Mouse (Mus musculus): ENCODE data around the gene Megf9. TPM values are rescaled to one million over a fixed set of nuclear protein-coding genes. Genes with fewer than 3 reads are reported as not detected.

The Megf9 gene
- polyA plus RNA-seq, 1 experiment from 2014 or later: 26.1 TPM

DNA sequence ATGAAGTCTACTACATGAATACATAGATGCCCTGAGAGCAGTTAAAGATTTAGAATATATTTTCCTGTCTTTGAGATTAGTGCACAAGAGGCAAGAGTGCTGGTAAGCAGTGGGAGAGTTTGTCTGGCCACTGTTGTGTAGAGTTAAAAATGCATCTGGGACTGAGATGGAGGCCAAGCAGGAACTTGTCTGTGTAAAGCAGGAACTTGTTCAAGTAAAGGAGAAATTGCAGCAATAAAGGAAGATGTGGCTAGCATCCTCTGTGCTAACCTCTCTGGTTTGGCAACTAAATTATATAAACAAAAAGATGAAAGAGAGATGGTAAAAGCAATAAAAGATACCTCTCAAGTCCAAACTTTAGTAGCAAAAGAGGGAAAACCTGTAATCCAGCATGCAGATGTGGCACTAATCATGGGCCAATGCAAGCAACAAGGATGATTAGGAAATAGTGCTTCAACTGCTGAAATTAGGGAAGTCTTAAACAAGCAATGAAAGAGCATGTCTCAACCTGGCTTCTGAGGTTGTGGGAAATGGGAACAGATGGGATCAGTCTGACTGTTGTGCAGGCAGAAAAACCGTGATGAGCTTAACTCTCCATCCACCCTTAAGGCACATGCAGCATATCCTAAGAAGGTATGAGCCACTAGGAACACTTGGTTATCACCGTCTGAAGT is 11.2 kb upstream of the Megf9 start:
- H3K36me3 ChIP-seq (ENCODE audit: control insufficient read depth, insufficient read depth, low read length): no peaks in the 10 kb centered on the region
- no peaks in the 10 kb centered on the region for H3K9me3 ChIP-seq (replicated peaks; ENCODE audit: control insufficient read depth, low read length, poor library complexity, severe bottlenecking)
- no peak overlapping the region for H3K9ac ChIP-seq (ENCODE audit: low read depth, low read length)
- H3K27ac ChIP-seq (ENCODE audit: low read length): no peak overlapping the region
- no peak overlapping the region for H3K4me2 ChIP-seq (ENCODE audit: low read length)
- 79% methylated on average over 2 of the region's 2 CpGs for WGBS
- H3K4me1 ChIP-seq (ENCODE audit: control insufficient read depth, insufficient read depth, low read length): no peaks in the 10 kb centered on the region
- no peak overlapping the region for H3K4me3 ChIP-seq (ENCODE audit: low read depth, low read length)
- no peak for ATAC-seq
- no peaks in the 10 kb centered on the region for H3K27me3 ChIP-seq (ENCODE audit: control insufficient read depth, insufficient read depth, low read depth, low read length)

DNA sequence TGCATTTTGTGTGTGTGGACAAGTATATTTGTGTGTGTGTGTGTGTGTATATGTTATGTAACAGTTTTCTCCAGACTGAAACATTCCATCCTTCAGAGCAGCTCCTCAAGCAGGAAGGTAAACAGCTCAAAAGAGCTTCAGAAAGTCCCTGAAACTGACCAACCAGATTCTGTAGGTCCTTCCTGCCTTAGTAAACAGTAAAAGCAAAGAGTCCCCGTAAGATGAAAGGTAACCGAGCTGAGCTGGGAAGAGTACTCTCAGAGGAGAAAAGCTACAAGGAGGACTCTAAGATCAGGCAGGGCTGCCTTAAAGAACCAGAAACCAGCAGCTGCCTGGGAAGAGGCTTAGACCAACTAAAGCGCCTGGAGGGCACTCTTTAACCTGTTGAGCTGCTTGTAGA is 9.6 kb upstream of the Megf9 start:
- Histone ChIP-seq H3K36me3 (ENCODE audit: control insufficient read depth, insufficient read depth, low read length) (no peaks in the 10 kb centered on the region), H3K27me3 (ENCODE audit: control insufficient read depth, insufficient read depth, low read depth, low read length) (no peaks in the 10 kb centered on the region), H3K9me3 (replicated peaks; ENCODE audit: control insufficient read depth, low read length, poor library complexity, severe bottlenecking) (no peaks in the 10 kb centered on the region), H3K4me3 (ENCODE audit: low read depth, low read length) (no peak overlapping the region), H3K27ac (ENCODE audit: low read length) (no peak overlapping the region), H3K4me2 (ENCODE audit: low read length) (no peak overlapping the region), H3K9ac (ENCODE audit: low read depth, low read length) (no peak overlapping the region), H3K4me1 (ENCODE audit: control insufficient read depth, insufficient read depth, low read length) (no peaks in the 10 kb centered on the region)
- WGBS: 67% methylated on average over 3 of the region's 3 CpGs
- no peak for ATAC-seq

DNA sequence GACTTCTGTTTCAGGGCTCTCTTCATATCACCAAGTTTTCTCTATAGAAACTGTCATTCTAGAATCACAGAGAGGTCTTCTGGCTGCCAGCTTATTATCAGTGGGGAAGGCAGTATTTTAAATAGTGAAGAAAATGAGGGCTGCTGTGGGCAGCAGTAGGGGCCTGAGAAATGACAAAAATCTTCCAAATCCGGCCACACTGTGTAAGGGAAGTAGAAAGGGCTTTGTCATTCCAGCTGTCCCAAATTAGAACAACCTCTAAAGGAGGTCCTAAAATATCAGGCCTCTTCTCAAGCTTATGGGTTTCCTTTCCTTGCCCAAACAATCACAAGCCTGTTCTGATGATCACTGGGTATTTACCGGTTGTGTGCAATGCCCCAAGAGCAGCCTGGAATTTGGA is 7.6 kb upstream of the Megf9 start:
- Histone ChIP-seq H3K9ac (ENCODE audit: low read depth, low read length) (no peak overlapping the region), H3K4me1 (ENCODE audit: control insufficient read depth, insufficient read depth, low read length) (no peaks in the 10 kb centered on the region), H3K4me2 (ENCODE audit: low read length) (no peak overlapping the region), H3K27me3 (ENCODE audit: control insufficient read depth, insufficient read depth, low read depth, low read length) (no peaks in the 10 kb centered on the region), H3K36me3 (ENCODE audit: control insufficient read depth, insufficient read depth, low read length) (no peaks in the 10 kb centered on the region), H3K27ac (ENCODE audit: low read length) (no peak overlapping the region), H3K4me3 (ENCODE audit: low read depth, low read length) (no peak overlapping the region), H3K9me3 (replicated peaks; ENCODE audit: control insufficient read depth, low read length, poor library complexity, severe bottlenecking) (no peaks in the 10 kb centered on the region)
- no peak for ATAC-seq
- WGBS: 66% methylated on average over 2 of the region's 2 CpGs

DNA sequence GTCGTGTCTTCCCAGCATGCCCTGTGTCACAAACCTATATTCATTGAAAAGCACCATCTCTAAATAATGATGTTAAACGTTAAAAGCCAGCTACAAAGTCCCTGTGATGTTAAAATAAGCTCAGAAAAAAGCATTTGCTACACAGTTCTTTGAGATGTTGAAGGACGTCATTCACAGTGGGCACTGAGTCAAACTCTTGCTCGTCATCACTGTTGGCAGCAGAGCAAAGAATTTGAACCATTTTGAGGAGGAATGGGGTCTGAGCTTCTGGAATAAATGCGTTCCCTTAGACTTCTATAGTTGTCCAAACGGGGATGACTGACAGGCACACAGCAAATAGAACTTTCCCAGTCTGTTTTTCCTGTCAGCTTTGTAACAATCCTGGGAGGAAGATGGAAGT is 5.9 kb upstream of the Megf9 start:
- ATAC-seq: no peak
- Histone ChIP-seq H3K27me3 (ENCODE audit: control insufficient read depth, insufficient read depth, low read depth, low read length) (no peaks in the 10 kb centered on the region), H3K4me2 (ENCODE audit: low read length) (no peak overlapping the region), H3K4me1 (ENCODE audit: control insufficient read depth, insufficient read depth, low read length) (peaks cover 9% of the 10 kb centered on the region), H3K9me3 (replicated peaks; ENCODE audit: control insufficient read depth, low read length, poor library complexity, severe bottlenecking) (no peaks in the 10 kb centered on the region), H3K9ac (ENCODE audit: low read depth, low read length) (no peak overlapping the region), H3K36me3 (ENCODE audit: control insufficient read depth, insufficient read depth, low read length) (no peaks in the 10 kb centered on the region), H3K4me3 (ENCODE audit: low read depth, low read length) (no peak overlapping the region), H3K27ac (ENCODE audit: low read length) (no peak overlapping the region)
- WGBS: 47% methylated on average over 6 of the region's 6 CpGs

DNA sequence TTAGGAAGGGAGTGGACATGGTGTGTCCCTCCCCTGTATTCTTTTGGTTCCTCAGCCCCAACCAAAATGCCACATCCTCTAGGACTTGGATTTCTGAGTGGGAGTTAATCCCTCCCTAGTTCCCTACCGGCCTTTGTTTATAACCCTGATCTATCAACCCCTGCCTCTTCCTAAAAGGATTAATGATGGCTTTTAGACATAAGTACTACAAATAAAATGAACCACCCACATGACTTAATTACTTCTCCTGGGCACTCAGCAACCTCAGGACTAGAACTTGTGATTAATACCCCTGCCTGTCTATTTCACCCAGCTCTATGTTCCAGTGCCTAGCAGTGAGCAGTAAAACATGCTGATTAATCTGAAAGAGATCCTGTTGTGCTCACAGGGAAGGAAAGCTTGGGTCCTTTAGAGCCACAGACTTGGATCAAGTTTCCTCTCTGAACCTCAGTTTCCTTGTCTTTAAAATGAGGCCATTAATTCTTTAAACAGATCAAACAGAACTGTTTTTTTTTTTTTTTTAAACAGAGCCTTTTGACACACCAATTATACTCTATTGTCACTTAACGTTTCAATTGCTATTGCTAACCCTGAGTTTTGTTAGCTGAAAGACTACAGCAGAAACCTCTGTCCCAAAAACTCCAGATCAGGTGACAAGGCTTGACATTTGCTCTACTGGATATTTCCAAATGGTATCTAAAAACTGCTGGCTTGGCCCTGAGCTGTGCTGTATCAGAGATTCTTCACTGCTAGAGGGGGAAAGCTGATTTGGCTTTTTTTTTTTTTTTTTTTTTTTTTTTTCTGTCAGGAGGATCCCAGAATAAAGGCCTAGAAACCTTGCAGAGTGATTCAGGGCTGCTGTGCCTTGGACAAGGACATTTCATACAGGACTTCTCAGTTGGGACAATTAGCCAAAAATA is 2.1 kb upstream of the Megf9 start:
- Histone ChIP-seq H3K4me1 (ENCODE audit: control insufficient read depth, insufficient read depth, low read length) (peaks cover 20% of the 10 kb centered on the region), H3K27ac (ENCODE audit: low read length) (no peak overlapping the region), H3K9me3 (replicated peaks; ENCODE audit: control insufficient read depth, low read length, poor library complexity, severe bottlenecking) (no peaks in the 10 kb centered on the region), H3K27me3 (ENCODE audit: control insufficient read depth, insufficient read depth, low read depth, low read length) (no peaks in the 10 kb centered on the region), H3K4me3 (ENCODE audit: low read depth, low read length) (no peak overlapping the region), H3K9ac (ENCODE audit: low read depth, low read length) (no peak overlapping the region), H3K4me2 (ENCODE audit: low read length) (no peak overlapping the region; the same call in 1 of the 2 replicates), H3K36me3 (ENCODE audit: control insufficient read depth, insufficient read depth, low read length) (no peaks in the 10 kb centered on the region)
- WGBS: 9% methylated on average over 2 of the region's 2 CpGs
- ATAC-seq: no peak

DNA sequence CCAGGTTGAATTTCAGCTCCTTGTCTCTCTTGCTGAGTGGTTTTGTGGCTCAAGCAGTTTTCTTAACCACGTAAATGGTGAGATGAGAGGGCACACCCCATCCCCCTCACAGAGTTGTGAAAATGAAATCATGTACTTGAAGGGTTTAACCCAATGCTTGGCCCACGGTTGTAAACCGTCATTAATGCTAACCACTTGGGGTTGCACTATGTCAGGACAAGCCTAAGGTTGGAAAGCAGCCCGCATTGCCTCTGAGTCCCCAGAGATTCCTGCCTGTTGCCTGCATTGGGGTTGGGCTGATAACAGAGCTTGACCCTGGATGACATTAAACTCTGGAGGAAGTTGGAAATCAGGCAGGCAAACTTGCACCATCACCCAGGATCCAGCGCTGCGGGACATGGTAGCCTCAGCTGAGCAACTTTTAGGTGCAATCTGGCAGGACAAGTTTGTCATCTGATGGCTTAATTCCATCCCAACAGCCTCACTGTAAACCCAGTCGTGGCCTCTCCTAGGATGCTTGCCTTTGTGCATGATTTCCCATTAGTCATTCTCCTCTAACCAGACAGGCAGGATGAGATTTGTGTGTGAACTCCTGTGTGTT is 1.0 kb upstream of the Megf9 start:
- Histone ChIP-seq H3K36me3 (ENCODE audit: control insufficient read depth, insufficient read depth, low read length) (no peaks in the 10 kb centered on the region), H3K27me3 (ENCODE audit: control insufficient read depth, insufficient read depth, low read depth, low read length) (no peaks in the 10 kb centered on the region), H3K4me2 (ENCODE audit: low read length) (peak overlapping the region; percentile 91), H3K9me3 (replicated peaks; ENCODE audit: control insufficient read depth, low read length, poor library complexity, severe bottlenecking) (no peaks in the 10 kb centered on the region), H3K9ac (ENCODE audit: low read depth, low read length) (peak overlapping the region; percentile 100), H3K4me3 (ENCODE audit: low read depth, low read length) (peak overlapping the region; percentile 89), H3K4me1 (ENCODE audit: control insufficient read depth, insufficient read depth, low read length) (peaks cover 27% of the 10 kb centered on the region), H3K27ac (ENCODE audit: low read length) (peak overlapping the region; percentile 100)
- peak; percentile 13 for ATAC-seq
- 6% methylated on average over 7 of the region's 7 CpGs for WGBS

DNA sequence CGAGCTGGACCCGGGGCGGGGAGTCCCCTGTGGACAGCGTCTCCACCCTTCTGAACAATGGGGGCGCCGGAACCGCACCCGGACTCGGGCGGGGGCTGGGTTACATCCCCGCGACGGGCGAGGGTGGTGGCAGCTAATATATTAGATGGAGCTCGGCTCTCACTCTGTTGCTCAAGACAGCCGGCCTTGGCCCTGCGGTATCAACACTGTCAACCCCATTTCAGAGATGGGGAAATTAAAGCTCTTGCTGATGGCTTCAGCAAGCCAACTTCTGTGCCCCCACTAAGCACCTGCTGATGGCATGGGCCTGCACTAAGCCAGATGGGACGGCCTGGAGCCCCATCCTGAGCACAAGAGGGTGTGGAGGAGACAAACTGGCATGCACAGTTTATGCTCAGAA is 494 bp upstream of the Megf9 start:
- no peaks in the 10 kb centered on the region for H3K27me3 ChIP-seq (ENCODE audit: control insufficient read depth, insufficient read depth, low read depth, low read length)
- H3K4me3 ChIP-seq (ENCODE audit: low read depth, low read length): peak overlapping the region; percentile 89
- peak overlapping the region; percentile 100 for H3K9ac ChIP-seq (ENCODE audit: low read depth, low read length)
- H3K4me1 ChIP-seq (ENCODE audit: control insufficient read depth, insufficient read depth, low read length): peaks cover 32% of the 10 kb centered on the region
- under 1% methylated on average over 18 of the region's 18 CpGs for WGBS
- no peaks in the 10 kb centered on the region for H3K9me3 ChIP-seq (replicated peaks; ENCODE audit: control insufficient read depth, low read length, poor library complexity, severe bottlenecking)
- peak overlapping the region; percentile 91 for H3K4me2 ChIP-seq (ENCODE audit: low read length)
- H3K27ac ChIP-seq (ENCODE audit: low read length): peak overlapping the region; percentile 100
- H3K36me3 ChIP-seq (ENCODE audit: control insufficient read depth, insufficient read depth, low read length): no peaks in the 10 kb centered on the region
- ATAC-seq: peak; percentile 75

DNA sequence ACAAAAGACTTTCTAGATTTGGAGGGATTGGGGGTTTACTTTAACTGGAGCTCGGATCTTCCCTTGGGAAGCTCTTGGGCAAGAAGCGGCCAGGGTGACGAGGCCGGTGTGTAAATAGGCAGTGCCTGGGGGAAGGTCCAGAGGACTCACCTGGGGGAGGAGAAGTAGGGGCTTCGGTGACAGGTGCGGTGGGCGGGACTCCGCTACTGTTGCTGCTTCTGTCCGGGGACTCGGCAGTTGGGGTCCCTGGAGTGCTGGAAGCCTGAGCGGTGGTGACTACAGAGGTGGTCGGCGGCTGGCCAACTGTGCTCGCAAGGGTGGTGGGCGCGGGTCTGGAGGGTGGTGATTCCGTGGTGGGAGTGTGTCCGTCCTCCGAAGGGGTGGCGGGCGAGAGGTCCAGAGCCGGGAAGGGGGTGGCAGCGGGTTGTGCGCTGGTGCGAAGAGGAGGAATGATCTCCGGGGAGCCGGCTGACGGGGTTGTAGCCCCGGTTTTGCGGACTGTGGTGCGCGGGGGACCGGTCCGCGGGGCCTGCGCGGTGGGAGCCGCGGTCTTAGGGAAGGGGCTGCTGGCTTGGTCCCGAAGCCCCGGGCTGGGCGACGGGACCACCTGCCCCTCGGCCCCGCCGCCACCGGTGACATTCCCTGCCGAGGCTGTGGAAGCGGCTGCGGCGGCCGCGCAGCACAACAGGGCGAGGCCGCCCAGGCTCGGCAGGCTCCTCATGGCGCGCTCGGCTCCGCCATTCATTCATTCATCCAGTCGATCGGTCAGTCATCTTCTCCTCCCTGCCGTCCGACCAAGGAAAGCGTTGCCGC is 511 bp downstream of the Megf9 start:
- H3K9ac ChIP-seq (ENCODE audit: low read depth, low read length): peak overlapping the region; percentile 93
- 0% methylated on average over 60 of the region's 66 CpGs for WGBS
- ATAC-seq: peak; percentile 70
- H3K9me3 ChIP-seq (replicated peaks; ENCODE audit: control insufficient read depth, low read length, poor library complexity, severe bottlenecking): no peaks in the 10 kb centered on the region
- H3K36me3 ChIP-seq (ENCODE audit: control insufficient read depth, insufficient read depth, low read length): no peaks in the 10 kb centered on the region
- no peaks in the 10 kb centered on the region for H3K27me3 ChIP-seq (ENCODE audit: control insufficient read depth, insufficient read depth, low read depth, low read length)
- H3K27ac ChIP-seq (ENCODE audit: low read length): peak overlapping the region; percentile 100
- H3K4me3 ChIP-seq (ENCODE audit: low read depth, low read length): peak overlapping the region; percentile 89
- peaks cover 39% of the 10 kb centered on the region for H3K4me1 ChIP-seq (ENCODE audit: control insufficient read depth, insufficient read depth, low read length)
- peak overlapping the region; percentile 84 for H3K4me2 ChIP-seq (ENCODE audit: low read length)
